Mouse (Mus musculus): ENCODE measurements around the gene Gfap. TPM values are rescaled to one million over a fixed set of nuclear protein-coding genes. Genes with fewer than 3 reads are reported as not detected.
A peak's percentile ranks its signal among the peaks of the same experiment; 100 is the strongest.

Gene Gfap
- polyA plus RNA-seq, 1 experiment from 2014 or later: 0.25 TPM

- WGBS: 77% methylated on average over 20 of the region's 20 CpGs
- Histone ChIP-seq H3K9me3 (no peaks in the 10 kb centered on the region), H3K27me3 (peaks cover 58% of the 10 kb centered on the region), H3K4me3 (replicated peaks) (no peak overlapping the region), H3K4me1 (replicated peaks) (peaks cover 10% of the 10 kb centered on the region), H3K4me2 (no peak overlapping the region), H3K27ac (no peak overlapping the region), H3K9ac (replicated peaks) (no peak overlapping the region), H3K36me3 (no peaks in the 10 kb centered on the region)
- ATAC-seq (ENCODE audit: insufficient number of reproducible peaks, insufficient read depth, low FRiP score, low TSS enrichment, low read depth): no peak
Observed at GRCm38 (mm10) chr11:102896641-102897040, 4.1 kb downstream of the Gfap start.

GRCm38 (mm10) chr11:102895779-102896178 is 4.9 kb downstream of the Gfap start:
- Histone ChIP-seq H3K27me3 (peaks cover 63% of the 10 kb centered on the region), H3K27ac (no peak overlapping the region)
- WGBS: 80% methylated on average over 9 of the region's 9 CpGs

GRCm38 (mm10) chr11:102894716-102895115 is 6.0 kb downstream of the Gfap start:
- Histone ChIP-seq H3K27me3 (peaks cover 59% of the 10 kb centered on the region), H3K36me3 (no peaks in the 10 kb centered on the region), H3K4me2 (no peak overlapping the region), H3K4me1 (replicated peaks) (peaks cover 10% of the 10 kb centered on the region), H3K9ac (replicated peaks) (no peak overlapping the region), H3K9me3 (no peaks in the 10 kb centered on the region), H3K27ac (no peak overlapping the region), H3K4me3 (replicated peaks) (no peak overlapping the region)
- ATAC-seq (ENCODE audit: insufficient number of reproducible peaks, insufficient read depth, low FRiP score, low TSS enrichment, low read depth): no peak
- 77% methylated on average over 4 of the region's 4 CpGs for WGBS

More at GRCm38 (mm10) chr11:102895779-102896178, 4.9 kb downstream of the Gfap start:
- ATAC-seq (ENCODE audit: insufficient number of reproducible peaks, insufficient read depth, low FRiP score, low TSS enrichment, low read depth): no peak
- Histone ChIP-seq H3K9ac (replicated peaks) (no peak overlapping the region), H3K4me2 (no peak overlapping the region), H3K36me3 (no peaks in the 10 kb centered on the region), H3K4me3 (replicated peaks) (no peak overlapping the region), H3K4me1 (replicated peaks) (peaks cover 10% of the 10 kb centered on the region), H3K9me3 (no peaks in the 10 kb centered on the region)

- H3K4me2 ChIP-seq: peak overlapping the region; percentile 69
- no peak overlapping the region for H3K27ac ChIP-seq
- 2% methylated on average over 43 of the region's 43 CpGs for WGBS
- H3K9me3 ChIP-seq: no peaks in the 10 kb centered on the region
- H3K27me3 ChIP-seq: peaks cover 72% of the 10 kb centered on the region
- H3K4me1 ChIP-seq (replicated peaks): peaks cover 10% of the 10 kb centered on the region
- H3K9ac ChIP-seq (replicated peaks): peak overlapping the region; percentile 59
- peak overlapping the region; percentile 40 for H3K4me3 ChIP-seq (replicated peaks)
- H3K36me3 ChIP-seq: no peaks in the 10 kb centered on the region
- ATAC-seq (ENCODE audit: insufficient number of reproducible peaks, insufficient read depth, low FRiP score, low TSS enrichment, low read depth): peak; percentile 48; the same call in 1 of the 2 replicates
Observed at GRCm38 (mm10) chr11:102893015-102893651, 7.6 kb downstream of the Gfap start.

GRCm38 (mm10) chr11:102890096-102890495 is 10.6 kb downstream of the Gfap start:
- Histone ChIP-seq H3K27ac (no peak overlapping the region), H3K36me3 (no peaks in the 10 kb centered on the region), H3K4me3 (replicated peaks) (no peak overlapping the region), H3K9ac (replicated peaks) (no peak overlapping the region), H3K4me2 (no peak overlapping the region), H3K4me1 (replicated peaks) (peaks cover 5% of the 10 kb centered on the region), H3K9me3 (no peaks in the 10 kb centered on the region), H3K27me3 (peaks cover 69% of the 10 kb centered on the region)
- ATAC-seq (ENCODE audit: insufficient number of reproducible peaks, insufficient read depth, low FRiP score, low TSS enrichment, low read depth): no peak
- 67% methylated on average over 5 of the region's 5 CpGs for WGBS

GRCm38 (mm10) chr11:102888135-102888534 is 12.6 kb downstream of the Gfap start:
- peaks cover 65% of the 10 kb centered on the region for H3K27me3 ChIP-seq
- no peak overlapping the region for H3K27ac ChIP-seq
- ATAC-seq (ENCODE audit: insufficient number of reproducible peaks, insufficient read depth, low FRiP score, low TSS enrichment, low read depth): no peak
- no peak overlapping the region for H3K4me3 ChIP-seq (replicated peaks)
- no peak overlapping the region for H3K4me2 ChIP-seq
- 58% methylated on average over 3 of the region's 3 CpGs for WGBS
- no peaks in the 10 kb centered on the region for H3K9me3 ChIP-seq
- no peaks in the 10 kb centered on the region for H3K36me3 ChIP-seq
- no peaks in the 10 kb centered on the region for H3K4me1 ChIP-seq (replicated peaks)
- H3K9ac ChIP-seq (replicated peaks): no peak overlapping the region

- Histone ChIP-seq H3K9ac (replicated peaks) (no peak overlapping the region), H3K27me3 (peaks cover 66% of the 10 kb centered on the region), H3K36me3 (no peaks in the 10 kb centered on the region), H3K4me1 (replicated peaks) (no peaks in the 10 kb centered on the region), H3K4me3 (replicated peaks) (no peak overlapping the region), H3K4me2 (no peak overlapping the region), H3K9me3 (no peaks in the 10 kb centered on the region), H3K27ac (no peak overlapping the region)
- WGBS: 87% methylated on average over 5 of the region's 5 CpGs
- ATAC-seq (ENCODE audit: insufficient number of reproducible peaks, insufficient read depth, low FRiP score, low TSS enrichment, low read depth): no peak
Observed at GRCm38 (mm10) chr11:102887433-102887832, 13.3 kb downstream of the Gfap start.

- WGBS: 60% methylated on average over 10 of the region's 10 CpGs
- H3K36me3 ChIP-seq: no peaks in the 10 kb centered on the region
Observed at GRCm38 (mm10) chr11:102884616-102885219, 16.0 kb downstream of the Gfap start, which contains the start of gene Fam187a. Gene Fam187a (plus strand): TSS chr11:102885169.

GRCm38 (mm10) chr11:102881314-102882198 is 19.2 kb downstream of the Gfap start:
- H3K27ac ChIP-seq: no peak overlapping the region
- H3K27me3 ChIP-seq: peaks cover 37% of the 10 kb centered on the region
- 18% methylated on average over 13 of the region's 13 CpGs for whole genome bisulfite sequencing
- peak overlapping the region; percentile 80 for H3K9ac ChIP-seq (replicated peaks)
- H3K4me2 ChIP-seq: peak overlapping the region; percentile 79
- peak; percentile 50; the same call in 1 of the 2 replicates for ATAC-seq (ENCODE audit: insufficient number of reproducible peaks, insufficient read depth, low FRiP score, low TSS enrichment, low read depth)
- H3K36me3 ChIP-seq: peaks cover 15% of the 10 kb centered on the region
- no peaks in the 10 kb centered on the region for H3K9me3 ChIP-seq
- peaks cover 16% of the 10 kb centered on the region for H3K4me1 ChIP-seq (replicated peaks)
- peak overlapping the region; percentile 76 for H3K4me3 ChIP-seq (replicated peaks)

More at GRCm38 (mm10) chr11:102884616-102885219, 16.0 kb downstream of the Gfap start, which contains the start of gene Fam187a:
- H3K4me3 ChIP-seq (replicated peaks): no peak within 1 kb of the TSS
- no peak within 1 kb of the TSS for H3K4me2 ChIP-seq
- H3K9me3 ChIP-seq: no peaks in the 10 kb centered on the region
- no peak within 1 kb of the TSS for H3K9ac ChIP-seq (replicated peaks)
- peaks cover 8% of the 10 kb centered on the region for H3K4me1 ChIP-seq (replicated peaks)
- ATAC-seq (ENCODE audit: insufficient number of reproducible peaks, insufficient read depth, low FRiP score, low TSS enrichment, low read depth): no peak
- H3K27me3 ChIP-seq: peaks cover 58% of the 10 kb centered on the region
- H3K27ac ChIP-seq: no peak within 1 kb of the TSS

GRCm38 (mm10) chr11:102880585-102881313 is 20.0 kb downstream of the Gfap start, which contains the start of the genes Eftud2 and Ccdc103:
Gene Eftud2 (minus strand): TSS chr11:102880985.
Gene Ccdc103 (plus strand): TSS chr11:102881204.
- WGBS: under 1% methylated on average over 62 of the region's 62 CpGs
- ATAC-seq (ENCODE audit: insufficient number of reproducible peaks, insufficient read depth, low FRiP score, low TSS enrichment, low read depth): peak; percentile 87
- H3K9me3 ChIP-seq: no peaks in the 10 kb centered on the region

More at GRCm38 (mm10) chr11:102880585-102881313, 20.0 kb downstream of the Gfap start, which contains the start of the genes Eftud2 and Ccdc103:
- Histone ChIP-seq H3K4me2 (peak within 1 kb of the TSS; percentile 79), H3K27ac (peak within 1 kb of the TSS; percentile 76), H3K36me3 (peaks cover 23% of the 10 kb centered on the region), H3K4me3 (replicated peaks) (peak within 1 kb of the TSS; percentile 76), H3K27me3 (peaks cover 29% of the 10 kb centered on the region), H3K9ac (replicated peaks) (peak within 1 kb of the TSS; percentile 80), H3K4me1 (replicated peaks) (peaks cover 16% of the 10 kb centered on the region)
